Mouse (Mus musculus) thymus, postnatal 0 days (tissue): ENCODE data around the gene Cdk20. TPM values are rescaled to one million over a fixed set of nuclear protein-coding genes. Genes with fewer than 3 reads are reported as not detected.
A peak's percentile ranks its signal among the peaks of the same experiment; 100 is the strongest.

Source experiments
- DNase-seq: peaks from one replicate; pipeline ENCODE4 v3.0.0-alpha.2; 2015; ENCODE audit warnings: low spot score
- polyA plus RNA-seq: library from polyadenylated mRNA; unstranded; fragments of >200 nt; fragmentation: Nextera tagmentation; extraction: Ambion mirVana; gene quantifications from 2 replicates; pipeline ENCODE4 v1.2.1, GENCODE M21; 2015

Cdk20 gene
- polyA plus RNA-seq = 53.0 and 54.5 TPM in 2 replicates

DNA sequence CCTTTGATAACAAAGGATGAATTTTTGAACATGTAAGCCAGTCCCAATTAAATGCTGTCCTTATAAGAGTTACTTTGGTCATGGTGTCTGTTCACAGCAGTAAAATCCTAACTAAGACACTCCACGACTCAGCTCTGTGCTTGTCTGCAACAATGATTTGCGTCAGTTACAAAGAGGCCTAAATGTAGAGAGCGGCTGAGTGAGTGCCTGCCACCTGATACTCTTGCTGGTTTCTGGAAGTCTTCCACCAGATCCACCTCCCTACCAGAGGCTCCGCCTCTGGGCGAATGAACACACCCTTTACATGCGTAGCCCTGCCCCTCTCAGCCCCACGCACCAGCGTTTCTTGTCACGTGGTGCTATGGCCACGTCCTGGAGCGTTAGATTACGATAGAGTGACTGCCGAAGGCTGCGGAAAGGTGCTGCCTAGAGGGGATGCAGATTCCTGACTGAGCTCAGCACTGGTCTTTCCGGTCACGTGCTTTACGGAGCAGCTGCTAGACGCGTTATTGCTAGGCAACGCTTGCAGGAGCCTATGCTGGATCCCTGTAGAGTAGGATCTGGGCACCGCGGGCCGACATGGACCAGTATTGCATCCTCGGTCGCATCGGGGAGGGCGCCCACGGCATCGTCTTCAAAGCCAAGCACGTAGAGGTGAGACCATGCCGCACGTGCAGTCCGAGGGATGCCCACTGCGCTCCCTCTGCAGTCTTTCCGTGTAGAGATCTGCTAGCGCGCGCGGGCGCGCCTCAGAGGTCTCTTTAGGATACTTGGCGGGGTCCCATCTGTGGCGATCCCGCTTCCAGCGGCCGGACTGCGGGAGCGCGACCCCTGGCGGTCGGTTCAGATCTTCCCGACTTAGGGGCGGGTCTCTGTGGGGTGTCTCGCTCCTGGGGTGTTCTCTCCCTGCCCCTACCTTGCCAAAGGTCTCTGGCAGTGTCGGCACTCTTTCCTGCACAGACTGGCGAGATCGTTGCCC is at the start of gene Cdk20:
TSS of gene Cdk20 (plus strand) at position 298 of the 979 bp plus-strand sequence.
- DNase-seq = peak; percentile 94

DNA sequence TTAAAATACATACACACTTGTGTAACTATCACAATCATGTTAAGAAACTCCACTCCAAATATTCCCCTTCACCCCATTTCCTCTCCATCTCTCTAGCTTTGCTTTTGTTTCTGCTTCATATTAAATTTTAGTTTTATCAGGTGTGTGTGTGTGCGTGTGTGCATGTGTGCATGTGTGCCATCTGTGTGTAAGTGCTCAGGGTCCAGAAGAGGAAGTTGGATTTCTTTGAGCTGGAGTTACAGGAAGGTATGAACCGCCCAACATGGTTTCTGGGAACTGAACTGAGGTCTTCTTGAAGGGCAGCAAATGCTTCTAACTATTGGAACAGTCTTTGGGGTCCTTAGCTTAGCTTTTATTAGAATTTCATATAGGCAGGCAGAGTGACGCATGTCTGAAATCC is 47.2 kb upstream of the Cdk20 start:
- DNase-seq = no peak

DNA sequence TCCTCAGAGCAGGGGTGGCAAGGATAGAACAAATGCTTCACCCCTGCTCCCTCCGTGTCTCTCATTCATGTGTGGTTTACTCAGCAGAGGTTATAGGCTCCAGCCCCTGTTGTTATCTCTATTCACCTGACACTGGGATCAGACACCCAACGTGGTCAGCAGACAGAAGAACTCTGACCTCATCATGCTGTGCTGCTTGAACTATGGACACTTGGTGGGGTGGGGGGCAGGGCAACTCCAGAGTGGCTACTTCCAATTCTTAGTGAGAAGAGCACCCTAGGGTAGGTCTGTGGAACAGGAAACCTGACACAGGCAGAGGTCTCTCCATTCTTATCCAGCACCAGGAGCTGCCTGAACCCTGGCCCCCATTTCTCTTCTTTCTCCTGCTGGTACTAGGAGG is 46.1 kb upstream of the Cdk20 start:
- DNase-seq = no peak

- DNase-seq = no peak
Observed at GRCm38 (mm10) chr13:64388415-64388814, 43.7 kb upstream of the Cdk20 start.

GRCm38 (mm10) chr13:64396979-64397378 is 35.1 kb upstream of the Cdk20 start:
- no peak for DNase-seq

DNA sequence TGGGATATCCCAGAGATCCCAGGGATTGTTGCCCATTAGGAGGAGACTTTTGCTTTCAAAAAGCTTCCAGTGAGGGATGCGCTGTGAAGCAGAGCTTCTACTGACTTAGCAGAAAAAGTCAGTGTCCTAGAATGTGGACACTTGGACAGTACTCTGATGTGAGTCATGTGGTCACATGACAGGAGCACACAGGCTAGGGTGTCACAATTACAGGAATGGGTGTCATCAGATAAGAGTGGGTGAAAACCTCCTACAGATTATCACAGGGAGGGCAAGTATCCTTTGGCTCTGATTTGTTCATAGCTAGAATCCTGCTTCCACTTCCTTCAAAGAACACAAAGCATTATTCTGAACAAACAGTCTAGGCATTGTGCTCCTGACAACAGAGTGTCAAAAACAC is 34.0 kb upstream of the Cdk20 start:
- DNase-seq = no peak

DNA sequence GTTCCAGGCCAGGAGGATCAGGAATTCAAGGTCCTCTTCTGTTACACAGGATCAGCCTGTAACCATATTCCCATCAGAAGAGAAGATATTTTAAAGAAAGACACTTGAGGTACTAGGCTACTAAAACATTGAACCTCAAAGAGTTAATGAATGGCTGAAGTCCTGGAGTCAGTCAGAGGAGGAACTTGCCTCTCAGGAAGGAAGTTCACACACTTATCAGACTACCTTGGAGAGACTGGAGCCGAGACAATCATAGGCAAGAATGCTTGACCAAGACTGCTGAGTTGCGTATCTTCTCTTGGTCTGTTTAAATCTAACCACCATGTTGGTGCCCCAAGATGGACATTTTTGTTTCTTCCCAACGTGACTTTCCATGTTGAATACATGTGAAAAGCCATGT is 32.2 kb upstream of the Cdk20 start:
- DNase-seq = no peak

- no peak for DNase-seq
Observed at GRCm38 (mm10) chr13:64400801-64401361, 31.2 kb upstream of the Cdk20 start.

- DNase-seq = no peak
Observed at GRCm38 (mm10) chr13:64402006-64402405, 30.1 kb upstream of the Cdk20 start.

DNA sequence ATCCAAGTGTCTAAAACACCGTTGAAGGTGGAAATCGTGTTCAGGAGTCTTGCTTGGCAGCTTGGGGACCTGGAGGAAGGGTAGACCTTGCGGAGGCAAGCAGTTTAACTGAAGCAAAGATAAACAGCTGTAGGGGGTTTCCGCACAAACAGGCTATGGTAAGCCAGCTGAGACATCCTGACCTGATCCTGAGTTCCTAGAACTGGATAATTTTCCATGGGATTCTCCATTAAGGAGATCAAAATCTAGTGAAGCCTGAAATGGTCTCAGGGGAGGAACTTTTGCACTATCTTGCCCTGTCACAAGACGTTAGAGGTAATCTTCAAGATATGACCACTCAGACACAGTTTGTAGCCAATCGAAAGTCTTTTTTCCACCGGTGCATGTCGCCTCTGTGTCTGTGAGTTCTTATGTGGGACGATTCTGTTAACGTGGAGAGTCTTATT is 29.6 kb upstream of the Cdk20 start:
- no peak for DNase-seq

- DNase-seq = no peak
Observed at GRCm38 (mm10) chr13:64402951-64403460, 29.1 kb upstream of the Cdk20 start.

GRCm38 (mm10) chr13:64403519-64403918 is 28.6 kb upstream of the Cdk20 start:
- no peak for DNase-seq

- no peak for DNase-seq
Observed at GRCm38 (mm10) chr13:64405550-64405949, 26.6 kb upstream of the Cdk20 start.

- DNase-seq = peak; percentile 76
Observed at GRCm38 (mm10) chr13:64407992-64408391, 24.1 kb upstream of the Cdk20 start.

GRCm38 (mm10) chr13:64410604-64411003 is 21.5 kb upstream of the Cdk20 start:
- DNase-seq = peak; percentile 93

DNA sequence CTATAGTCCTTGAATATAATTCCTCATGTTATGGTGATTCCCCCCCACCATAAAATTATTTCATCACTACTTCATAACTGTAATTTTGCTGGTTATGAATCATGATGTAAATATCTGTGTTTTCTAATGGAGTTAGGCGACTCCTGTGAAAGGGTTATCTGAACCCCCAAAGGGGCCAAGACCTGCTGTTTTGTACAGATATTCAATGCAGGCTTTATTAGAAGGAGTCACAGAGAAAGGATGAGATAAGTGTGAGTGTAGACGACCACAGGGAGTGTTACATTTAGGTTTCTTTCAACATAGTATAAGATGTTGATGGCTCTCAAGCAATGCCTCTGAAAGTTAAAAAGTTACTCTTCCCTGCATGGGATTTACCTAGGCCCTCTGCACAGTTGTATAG is 20.8 kb upstream of the Cdk20 start:
- DNase-seq = no peak

- DNase-seq = no peak
Observed at GRCm38 (mm10) chr13:64412752-64413257, 19.3 kb upstream of the Cdk20 start.

- peak; percentile 58 for DNase-seq
Observed at GRCm38 (mm10) chr13:64415659-64416058, 16.5 kb upstream of the Cdk20 start.

- no peak for DNase-seq
Observed at GRCm38 (mm10) chr13:64416955-64417601, 15.0 kb upstream of the Cdk20 start.

GRCm38 (mm10) chr13:64420847-64421246 is 11.3 kb upstream of the Cdk20 start:
- peak; percentile 38 for DNase-seq

DNA sequence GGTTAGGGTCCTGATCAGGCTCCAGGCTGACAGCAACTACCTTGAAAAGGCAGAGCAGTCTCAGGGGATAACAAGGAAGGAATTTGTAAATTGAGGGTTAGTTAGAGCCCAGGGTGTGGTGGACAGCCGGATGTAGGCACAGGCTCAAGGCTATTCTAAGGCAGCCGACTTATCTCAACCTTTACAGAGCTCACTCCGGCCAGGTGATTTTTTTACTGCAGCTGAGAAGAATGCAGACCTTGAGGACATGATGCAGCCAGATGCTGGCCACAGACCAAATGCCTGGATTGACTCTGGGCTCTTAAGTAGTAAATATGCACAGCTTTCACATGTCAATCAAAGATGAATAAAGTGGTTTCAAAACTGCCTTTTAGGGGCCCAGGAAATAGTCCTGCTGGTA is 10.7 kb upstream of the Cdk20 start:
- DNase-seq = no peak
